Mouse (Mus musculus): ENCODE results near the gene Grm4.

Grm4 gene

DNA sequence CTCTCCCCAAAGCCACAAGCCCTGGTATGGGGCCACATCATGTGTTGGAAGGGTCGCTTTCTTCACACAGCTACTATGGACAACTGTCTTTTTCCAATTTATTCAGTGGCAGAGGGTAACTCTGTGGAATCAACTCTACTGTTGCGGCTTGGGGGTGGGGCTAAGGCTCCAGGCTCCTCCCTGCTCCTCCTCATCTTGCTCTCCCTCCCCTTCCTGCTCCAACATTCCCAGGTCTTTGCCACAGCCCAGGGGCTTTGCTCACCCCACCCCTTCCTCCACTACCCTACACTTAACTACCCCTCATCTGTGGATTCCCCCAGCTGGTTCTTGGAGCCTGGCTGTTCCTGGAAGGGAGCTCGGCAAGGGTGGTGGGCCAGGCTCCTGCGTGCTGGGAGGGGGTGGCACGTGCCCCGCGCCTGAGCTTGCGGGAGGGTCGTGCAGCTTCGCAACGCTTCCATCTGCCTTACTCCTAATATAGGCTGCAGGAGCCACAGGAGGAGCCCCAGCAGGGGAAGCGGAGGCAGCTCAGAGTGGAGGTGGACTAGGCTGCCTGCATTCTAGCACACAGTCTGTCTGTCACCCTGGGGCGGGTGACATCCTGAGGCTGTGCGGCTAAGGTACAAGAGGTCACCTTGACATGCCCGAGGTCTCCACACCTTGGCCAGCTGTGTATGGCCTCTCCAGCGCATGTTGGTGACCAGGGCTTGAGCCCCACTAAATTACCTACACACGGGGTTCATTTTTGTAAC, 135.5 kb downstream of the Grm4 start:
- no peak for DNase-seq

DNA sequence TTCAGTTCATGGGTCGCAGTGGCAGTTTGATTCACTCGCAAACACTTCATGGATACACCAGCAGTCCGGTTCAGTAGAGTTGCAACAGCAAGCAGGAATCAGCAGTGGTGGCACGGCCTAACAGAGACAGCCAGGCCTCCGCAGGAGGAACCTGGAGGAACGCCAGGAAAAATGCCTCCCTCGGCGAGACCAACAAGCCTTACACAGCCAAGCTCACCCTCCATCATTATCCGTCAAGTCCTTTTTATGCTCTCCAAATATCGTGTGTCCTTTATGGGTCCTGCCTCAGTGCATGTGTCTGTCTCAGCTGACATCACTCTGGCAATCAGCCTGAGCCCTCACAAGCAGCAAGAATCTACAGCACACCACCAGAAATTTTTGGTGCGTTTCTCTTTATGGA, 138.3 kb downstream of the Grm4 start:
- DNase-seq, result no peak

DNA sequence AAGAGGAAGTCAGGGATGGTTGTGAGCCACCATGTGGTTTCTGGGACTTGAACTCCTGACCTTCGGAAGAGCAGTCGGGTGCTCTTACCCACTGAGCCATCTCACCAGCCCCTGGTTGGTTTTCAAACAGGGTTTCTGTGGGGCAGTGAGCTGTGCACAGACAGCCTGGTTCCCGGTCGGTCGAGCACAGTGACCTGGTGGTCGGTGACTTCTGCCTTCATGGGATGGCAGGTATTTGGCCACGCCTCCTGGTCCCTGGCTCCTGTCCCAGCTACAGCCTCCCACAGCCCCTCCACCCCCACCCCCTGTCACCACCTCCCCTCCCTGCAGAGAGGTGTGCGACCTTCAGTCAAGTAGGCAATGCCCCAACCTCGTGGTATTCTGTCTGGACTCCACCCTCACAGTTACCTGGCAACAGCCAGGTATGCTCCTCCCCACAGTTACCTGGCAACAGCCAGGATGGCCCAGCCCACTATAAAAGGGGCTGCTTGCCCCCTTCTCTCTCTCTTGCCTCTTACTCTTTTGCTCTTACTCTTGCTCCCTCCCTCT, 140.2 kb downstream of the Grm4 start:
- DNase-seq, result peak; percentile 11 to 64

DNA sequence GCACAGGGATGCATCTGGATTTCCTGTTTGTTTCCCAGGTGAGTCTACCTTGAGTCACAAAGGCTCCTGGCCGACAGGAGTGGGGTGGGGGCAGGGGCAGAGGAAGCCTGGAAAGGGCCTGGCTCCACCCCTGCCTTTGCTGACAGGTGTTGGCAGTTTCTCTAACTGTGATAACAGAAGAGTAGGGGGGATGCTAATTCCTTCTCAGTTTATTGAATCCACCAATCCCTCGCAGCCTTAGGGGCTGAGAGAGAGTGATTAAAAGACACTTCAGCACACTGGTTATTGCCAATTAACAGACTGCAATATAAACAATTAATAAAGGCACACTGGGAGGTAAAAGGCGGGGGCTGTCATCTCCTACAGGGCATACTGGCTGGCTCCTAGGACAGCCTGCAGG, 142.2 kb downstream of the Grm4 start:
- DNase-seq, result no peak

DNA sequence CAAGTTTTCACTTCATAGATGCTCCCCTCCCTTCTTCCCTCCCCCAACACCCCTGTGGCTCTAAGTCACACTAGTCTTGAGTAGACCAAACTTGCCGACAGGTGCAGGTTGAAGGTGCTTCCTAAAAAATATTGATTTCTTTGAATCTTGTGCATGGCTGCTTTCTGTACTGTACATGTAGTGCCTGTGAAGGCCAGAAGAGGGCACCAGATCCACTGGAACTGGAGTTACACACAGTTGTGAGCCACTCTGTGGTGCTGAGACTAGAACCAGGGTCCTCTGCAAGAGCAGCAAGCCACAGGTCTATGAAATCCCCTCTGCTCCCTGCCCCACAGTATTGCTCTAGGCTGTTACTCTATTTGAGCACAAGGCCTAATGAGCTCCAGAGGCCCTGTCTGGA, 144.1 kb downstream of the Grm4 start:
- DNase-seq, result no peak

DNA sequence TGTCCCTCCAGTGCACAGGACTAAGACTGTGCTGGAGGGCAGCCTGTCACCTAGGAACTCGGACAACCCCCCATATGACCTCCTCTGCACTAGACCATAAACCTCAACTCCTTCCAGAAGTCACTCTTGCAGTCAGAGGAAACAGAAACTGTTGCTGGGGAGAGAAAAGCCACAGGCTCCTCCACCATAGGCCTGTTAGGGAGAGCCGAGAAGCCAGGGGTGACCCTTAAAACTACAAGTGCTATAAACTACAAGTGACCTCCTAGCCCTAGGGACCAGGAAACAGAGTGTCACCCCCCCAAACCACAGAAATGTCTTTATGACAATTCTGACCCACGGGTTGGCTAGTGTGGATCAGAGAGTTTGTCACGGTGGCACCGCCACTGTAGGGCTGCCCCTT, 145.7 kb downstream of the Grm4 start:
- DNase-seq, result no peak

All from kidney, postnatal 25 days (tissue).